Mouse (Mus musculus): Measurements from ENCODE around the gene Zfp106.

- no peak for TF ChIP-seq CTCF (IDR thresholded peaks at IDR 0.05; ENCODE audit: extremely low read depth, insufficient read length, insufficient replicate concordance, low read depth, low read length)
- no peak for TF ChIP-seq POLR2A (IDR thresholded peaks at IDR 0.05; ENCODE audit: low read depth, low read length)
Observed at GRCm38 (mm10) chr2:120558813-120559212, 4.8 kb downstream of the Zfp106 start.

All from small intestine, adult 2 months (tissue).